Mouse (Mus musculus) embryonic facial prominence, embryonic 15.5 days (tissue): ENCODE results near the gene Sox5. TPM values are rescaled to one million over a fixed set of nuclear protein-coding genes. Genes with fewer than 3 reads are reported as not detected.
A peak's percentile ranks its signal among the peaks of the same experiment; 100 is the strongest.
"Not testable (repeated sequence)": the region's sequence is repeated elsewhere in the genome, so short reads cannot be mapped to it uniquely, and the experiment has no call there.

Source experiments
- ATAC-seq: fragments of 200-750 bp; cut with Nextera tagmentation; 2 replicates; pipeline ENCODE4 v1.8.0; 2017; ENCODE audit warnings: low read depth, moderate TSS enrichment; ENCODE audit not compliant: insufficient number of reproducible peaks, low FRiP score, low TSS enrichment
- H3K27ac ChIP-seq: fragments of 300-500 bp; sonication (generic); replicated peaks from 2 replicates; pipeline ENCODE4 v1.5.1; 2015; ENCODE audit warnings: mild to moderate bottlenecking, inconsistent platforms
- H3K27me3 ChIP-seq: fragments of 300-500 bp; sonication (generic); 2 replicates; pipeline ENCODE4 v1.6.1; 2015; ENCODE audit warnings: inconsistent platforms
- H3K36me3 ChIP-seq: fragments of 300-500 bp; sonication (generic); 2 replicates; pipeline ENCODE4 v1.6.1; 2015; ENCODE audit warnings: mild to moderate bottlenecking, inconsistent platforms
- H3K4me1 ChIP-seq: fragments of 300-500 bp; sonication (generic); 2 replicates; pipeline ENCODE4 v1.6.1; 2015; ENCODE audit warnings: inconsistent platforms
- H3K4me2 ChIP-seq: fragments of 300-500 bp; sonication (generic); replicated peaks from 2 replicates; pipeline ENCODE4 v1.6.1; 2015; ENCODE audit warnings: mild to moderate bottlenecking, inconsistent platforms
- H3K4me3 ChIP-seq: fragments of 300-500 bp; sonication (generic); replicated peaks from 2 replicates; pipeline ENCODE4 v1.5.1; 2015; ENCODE audit warnings: mild to moderate bottlenecking, inconsistent platforms
- H3K9ac ChIP-seq: fragments of 300-500 bp; sonication (generic); 2 replicates; pipeline ENCODE4 v1.6.1; 2015; ENCODE audit warnings: inconsistent platforms
- H3K9me3 ChIP-seq: fragments of 300-500 bp; sonication (generic); replicated peaks from 2 replicates; pipeline ENCODE4 v1.6.1; 2016; ENCODE audit warnings: inconsistent platforms
- WGBS: fragments of 180-500 bp; shearing (Covaris S2); methylation state at CpG from one replicate; pipeline ENCODE4 v1.1.7; 2015; 5-methylcytosine and 5-hydroxymethylcytosine counted together
- polyA plus RNA-seq: library from polyadenylated mRNA; unstranded; fragments of >200 nt; fragmentation: Nextera tagmentation; extraction: Ambion mirVana; gene quantifications from 2 replicates; pipeline ENCODE4 v1.2.1, GENCODE M21; 2015

Gene Sox5
- polyA plus RNA-seq, 1 experiment from 2014 or later, result 20.5 TPM

- peaks cover 4% of the 10 kb centered on the region; the same call in 1 of the 2 replicates for H3K4me1 ChIP-seq
- no peak for ATAC-seq
- no peak overlapping the region for H3K9ac ChIP-seq
- H3K27ac ChIP-seq, result no peak overlapping the region
- no peaks in the 10 kb centered on the region for H3K36me3 ChIP-seq
- H3K9me3 ChIP-seq, result no peaks in the 10 kb centered on the region
- H3K4me3 ChIP-seq, result no peak overlapping the region
- H3K27me3 ChIP-seq, result no peaks in the 10 kb centered on the region
- no peak overlapping the region for H3K4me2 ChIP-seq
- WGBS, result 70% methylated on average over 14 of the region's 14 CpGs
Measured at GRCm38 (mm10) chr6:144195934-144196333, 585.8 kb downstream of the Sox5 start.

- H3K4me1 ChIP-seq, result no peaks in the 10 kb centered on the region; the same call in 1 of the 2 replicates
- no peak overlapping the region for H3K4me2 ChIP-seq
- no peak for ATAC-seq
- H3K27ac ChIP-seq, result no peak overlapping the region
- H3K9ac ChIP-seq, result no peak overlapping the region
- H3K36me3 ChIP-seq, result no peaks in the 10 kb centered on the region
- H3K9me3 ChIP-seq, result no peaks in the 10 kb centered on the region
- H3K27me3 ChIP-seq, result no peaks in the 10 kb centered on the region
- WGBS, result 92% methylated on average over 3 of the region's 3 CpGs
- H3K4me3 ChIP-seq, result no peak overlapping the region
Measured at GRCm38 (mm10) chr6:144183087-144183486, 598.7 kb downstream of the Sox5 start.

- not testable (repeated sequence) for H3K4me1 ChIP-seq, H3K27me3 ChIP-seq, H3K4me2 ChIP-seq, H3K36me3 ChIP-seq, H3K9ac ChIP-seq, ATAC-seq, H3K9me3 ChIP-seq, H3K27ac ChIP-seq, H3K4me3 ChIP-seq
- 95% methylated on average over 13 of the region's 13 CpGs for WGBS
Measured at GRCm38 (mm10) chr6:144182429-144182828, 599.3 kb downstream of the Sox5 start.

GRCm38 (mm10) chr6:144181083-144181866, 600.5 kb downstream of the Sox5 start:
- no peaks in the 10 kb centered on the region for H3K27me3 ChIP-seq
- H3K9me3 ChIP-seq, result no peaks in the 10 kb centered on the region
- peak overlapping the region; percentile 50 for H3K4me2 ChIP-seq
- peak overlapping the region; percentile 36 for H3K4me3 ChIP-seq
- peak overlapping the region; percentile 69 for H3K27ac ChIP-seq
- no peak for ATAC-seq
- no peaks in the 10 kb centered on the region for H3K36me3 ChIP-seq
- H3K4me1 ChIP-seq, result no peaks in the 10 kb centered on the region; the same call in 1 of the 2 replicates
- H3K9ac ChIP-seq, result 0 out of 2 replicates have a peak overlapping the region, but pooled peaks have one; percentile 6
- 23% methylated on average over 12 of the region's 12 CpGs for WGBS

- 34% methylated on average over 3 of the region's 3 CpGs for WGBS
- Histone ChIP-seq H3K9me3 (no peaks in the 10 kb centered on the region), H3K36me3 (no peaks in the 10 kb centered on the region), H3K4me2 (no peak overlapping the region), H3K27me3 (no peaks in the 10 kb centered on the region), H3K4me3 (no peak overlapping the region), H3K9ac (no peak overlapping the region), H3K27ac (no peak overlapping the region), H3K4me1 (no peaks in the 10 kb centered on the region; the same call in 1 of the 2 replicates)
- ATAC-seq, result no peak
Measured at GRCm38 (mm10) chr6:144179111-144179510, 602.7 kb downstream of the Sox5 start.

- H3K27ac ChIP-seq, result no peak overlapping the region
- H3K36me3 ChIP-seq, result no peaks in the 10 kb centered on the region
- WGBS, result 86% methylated on average over 5 of the region's 5 CpGs
- H3K4me1 ChIP-seq, result no peaks in the 10 kb centered on the region; the same call in 1 of the 2 replicates
- no peak overlapping the region for H3K4me3 ChIP-seq
- ATAC-seq, result no peak
- no peak overlapping the region for H3K9ac ChIP-seq
- no peak overlapping the region for H3K4me2 ChIP-seq
- no peaks in the 10 kb centered on the region for H3K27me3 ChIP-seq
- no peaks in the 10 kb centered on the region for H3K9me3 ChIP-seq
Measured at GRCm38 (mm10) chr6:144176674-144177073, 605.1 kb downstream of the Sox5 start.

- Histone ChIP-seq H3K27ac (no peak overlapping the region), H3K36me3 (no peaks in the 10 kb centered on the region), H3K4me2 (no peak overlapping the region), H3K9me3 (no peaks in the 10 kb centered on the region), H3K4me1 (no peaks in the 10 kb centered on the region; the same call in 1 of the 2 replicates), H3K9ac (no peak overlapping the region), H3K4me3 (no peak overlapping the region), H3K27me3 (no peaks in the 10 kb centered on the region)
- ATAC-seq, result no peak
- 87% methylated on average over 3 of the region's 3 CpGs for WGBS
Measured at GRCm38 (mm10) chr6:144175590-144175989, 606.2 kb downstream of the Sox5 start.

GRCm38 (mm10) chr6:144170541-144170940, 611.2 kb downstream of the Sox5 start:
- H3K4me2 ChIP-seq, result no peak overlapping the region
- no peaks in the 10 kb centered on the region for H3K9me3 ChIP-seq
- H3K36me3 ChIP-seq, result no peaks in the 10 kb centered on the region
- H3K4me3 ChIP-seq, result no peak overlapping the region
- no peak for ATAC-seq
- no peak overlapping the region for H3K9ac ChIP-seq
- H3K27ac ChIP-seq, result no peak overlapping the region
- 43% methylated on average over 4 of the region's 4 CpGs for WGBS
- 0 out of 2 replicates have a peak, but pooled peaks cover 5% of the 10 kb centered on the region for H3K4me1 ChIP-seq
- H3K27me3 ChIP-seq, result no peaks in the 10 kb centered on the region

GRCm38 (mm10) chr6:144169791-144170190, 612.0 kb downstream of the Sox5 start:
- 50% methylated on average over 4 of the region's 4 CpGs for WGBS

GRCm38 (mm10) chr6:144168696-144169476, 612.9 kb downstream of the Sox5 start:
- Histone ChIP-seq H3K27ac (no peak overlapping the region), H3K36me3 (no peaks in the 10 kb centered on the region), H3K27me3 (no peaks in the 10 kb centered on the region), H3K4me3 (no peak overlapping the region), H3K9ac (no peak overlapping the region), H3K4me1 (0 out of 2 replicates have a peak, but pooled peaks cover 5% of the 10 kb centered on the region), H3K4me2 (no peak overlapping the region), H3K9me3 (no peaks in the 10 kb centered on the region)
- WGBS, result 57% methylated on average over 12 of the region's 12 CpGs
- no peak; the same call in 1 of the 2 replicates for ATAC-seq

More at GRCm38 (mm10) chr6:144169791-144170190, 612.0 kb downstream of the Sox5 start:
- Histone ChIP-seq H3K4me2 (no peak overlapping the region), H3K4me1 (0 out of 2 replicates have a peak, but pooled peaks cover 5% of the 10 kb centered on the region), H3K4me3 (no peak overlapping the region), H3K36me3 (no peaks in the 10 kb centered on the region), H3K9me3 (no peaks in the 10 kb centered on the region), H3K9ac (no peak overlapping the region), H3K27me3 (no peaks in the 10 kb centered on the region), H3K27ac (no peak overlapping the region)
- no peak for ATAC-seq

- Histone ChIP-seq H3K4me2 (no peak overlapping the region), H3K27ac (no peak overlapping the region), H3K4me1 (0 out of 2 replicates have a peak, but pooled peaks cover 5% of the 10 kb centered on the region), H3K9ac (no peak overlapping the region), H3K36me3 (no peaks in the 10 kb centered on the region), H3K27me3 (no peaks in the 10 kb centered on the region), H3K4me3 (no peak overlapping the region), H3K9me3 (no peaks in the 10 kb centered on the region)
- 94% methylated on average over 7 of the region's 7 CpGs for WGBS
- no peak for ATAC-seq
Measured at GRCm38 (mm10) chr6:144167058-144167457, 614.7 kb downstream of the Sox5 start.
